Mouse (Mus musculus): Measurements from ENCODE around the gene Cntnap2.
A peak's percentile ranks its signal among the peaks of the same experiment; 100 is the strongest.
"Not testable (repeated sequence)": the region's sequence is repeated elsewhere in the genome, so short reads cannot be mapped to it uniquely, and the experiment has no call there.

The Cntnap2 gene

DNA sequence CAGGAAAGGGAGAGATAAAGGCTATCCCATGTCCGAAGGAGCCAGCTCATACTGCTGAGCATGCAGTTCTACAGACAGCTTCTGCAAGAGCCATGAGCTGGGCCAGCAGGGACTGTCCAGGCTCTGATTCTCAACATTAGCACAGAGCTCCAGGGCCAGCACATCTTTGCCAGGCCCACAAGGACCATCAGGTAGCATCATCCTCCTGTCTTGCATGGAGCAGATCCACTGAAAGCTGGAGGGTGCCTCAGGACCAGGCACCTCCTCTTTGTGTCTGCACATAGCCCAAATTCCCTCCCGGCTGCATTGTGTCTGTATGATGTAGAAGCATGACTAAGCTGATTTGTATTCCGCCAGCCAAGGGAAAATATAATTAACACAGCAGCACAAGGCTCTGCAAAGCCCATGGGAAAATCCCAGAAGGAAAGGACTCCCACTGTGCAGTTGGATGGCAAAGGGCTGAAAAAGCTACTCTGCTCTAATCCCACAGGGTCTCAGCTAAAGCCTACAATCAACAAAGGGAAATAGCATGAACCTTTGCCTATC, 2180.3 kb downstream of the Cntnap2 start:
- DNase-seq (ENCODE audit: low spot score in 2 of 2) = no peak

DNA sequence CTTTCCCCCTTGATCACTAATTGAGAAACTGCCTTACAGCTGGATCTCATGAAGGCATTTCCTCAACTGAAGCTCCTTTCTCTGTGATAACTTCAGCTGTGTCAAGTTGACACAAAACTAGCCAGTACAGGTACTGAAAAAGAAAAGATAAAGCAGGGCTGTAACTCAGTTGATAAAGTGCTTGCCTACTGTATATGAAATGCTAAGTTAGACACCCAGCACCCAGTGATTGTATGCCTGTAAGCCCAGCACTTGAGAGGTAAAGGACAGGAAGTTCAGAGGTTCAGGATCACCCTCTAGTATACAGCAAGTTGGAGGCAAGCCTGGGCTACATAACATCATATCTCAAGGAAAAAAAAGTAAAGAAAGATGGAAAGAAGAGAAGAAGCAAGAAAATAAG, 2182.2 kb downstream of the Cntnap2 start:
- DNase-seq (ENCODE audit: low spot score in 2 of 2) = no peak

GRCm38 (mm10) chr6:47243863-47244606, 2184.9 kb downstream of the Cntnap2 start:
- DNase-seq (ENCODE audit: low spot score in 2 of 2) = peak in 1 of 2 experiments; percentile 58

GRCm38 (mm10) chr6:47244642-47245041, 2185.5 kb downstream of the Cntnap2 start:
- no peak for DNase-seq (ENCODE audit: low spot score in 2 of 2)

DNA sequence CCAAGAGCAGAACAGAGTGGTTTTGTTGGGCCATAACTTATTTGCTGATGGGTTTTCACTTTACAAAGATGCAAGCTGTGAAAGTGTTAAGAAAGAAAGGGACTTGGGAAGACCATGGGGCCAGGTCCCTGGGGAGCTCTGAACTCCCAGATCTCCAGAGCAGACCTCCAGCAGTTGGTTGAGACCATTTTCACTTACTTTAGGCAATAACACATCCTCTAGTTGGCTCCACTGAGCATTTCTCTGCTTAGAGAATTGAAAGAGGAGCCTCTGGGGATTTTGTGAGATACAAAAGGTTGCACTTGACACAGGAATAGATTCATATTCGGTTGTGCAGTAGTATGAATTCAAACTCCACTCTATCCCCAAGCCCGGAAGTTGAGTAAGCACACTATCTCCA, 2196.1 kb downstream of the Cntnap2 start:
- DNase-seq (ENCODE audit: low spot score in 2 of 2) = no peak

- no peak for DNase-seq (ENCODE audit: low spot score in 2 of 2)
Measured at GRCm38 (mm10) chr6:47256227-47256887, 2197.2 kb downstream of the Cntnap2 start.

DNA sequence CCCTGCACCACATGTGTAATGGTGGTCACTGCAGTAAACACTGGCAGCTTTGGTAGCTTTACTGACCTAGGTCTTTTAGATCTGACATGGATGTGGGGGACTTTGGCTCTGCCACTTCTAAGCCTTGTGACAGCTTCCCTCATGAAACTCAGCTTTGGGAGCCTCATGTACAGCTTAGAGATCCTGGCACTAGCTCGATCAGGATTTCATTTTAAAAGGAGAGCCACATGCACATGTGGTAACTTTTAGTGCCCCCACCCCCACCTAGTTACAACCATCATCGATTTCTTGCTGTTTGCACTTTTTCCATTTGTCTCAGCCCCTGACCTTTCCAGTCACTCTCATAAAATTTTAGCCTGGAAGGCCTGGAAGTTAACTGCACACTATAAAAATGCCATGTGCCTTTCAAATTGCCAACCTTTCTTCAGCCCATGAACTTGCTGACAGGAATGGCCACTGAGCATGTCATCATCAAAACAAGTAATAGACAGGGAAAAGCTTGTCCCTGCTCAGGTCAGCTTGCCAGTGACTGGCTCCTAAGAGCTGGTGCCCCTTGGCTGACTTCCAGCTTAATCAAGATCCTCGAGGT, 2197.9 kb downstream of the Cntnap2 start:
- DNase-seq (ENCODE audit: low spot score in 2 of 2) = no peak

DNA sequence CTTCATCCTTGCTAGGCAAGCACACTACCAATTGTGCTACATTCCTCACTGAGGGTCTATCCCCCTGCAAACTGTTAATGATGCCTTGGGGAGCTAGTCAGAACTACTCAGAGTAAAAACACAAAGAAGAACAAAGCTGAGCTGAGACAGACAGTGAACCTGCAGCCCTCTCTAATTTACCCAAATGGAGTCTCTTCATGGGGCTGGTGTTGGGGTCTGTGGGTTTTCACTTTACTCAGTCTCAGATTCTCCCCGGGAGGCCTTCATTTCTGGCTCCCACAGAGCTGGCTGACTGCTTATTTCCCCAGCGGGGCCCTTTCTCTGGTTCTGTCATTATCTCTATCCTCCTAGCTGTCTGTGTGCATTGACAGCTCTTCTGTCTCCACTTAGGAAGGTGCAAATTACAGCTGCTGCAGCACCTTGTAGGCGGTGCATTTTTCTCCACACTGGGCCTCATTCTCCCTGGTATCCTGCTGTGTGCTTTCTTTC, 2200.5 kb downstream of the Cntnap2 start:
- DNase-seq (ENCODE audit: low spot score in 2 of 2) = no peak

GRCm38 (mm10) chr6:47267236-47267635, 2208.1 kb downstream of the Cntnap2 start:
- DNase-seq (ENCODE audit: low spot score in 2 of 2) = no peak

GRCm38 (mm10) chr6:47269455-47269854, 2210.3 kb downstream of the Cntnap2 start:
- DNase-seq (ENCODE audit: low spot score in 2 of 2) = no peak

GRCm38 (mm10) chr6:47271576-47271975, 2212.4 kb downstream of the Cntnap2 start:
- DNase-seq (ENCODE audit: low spot score in 2 of 2) = no peak

DNA sequence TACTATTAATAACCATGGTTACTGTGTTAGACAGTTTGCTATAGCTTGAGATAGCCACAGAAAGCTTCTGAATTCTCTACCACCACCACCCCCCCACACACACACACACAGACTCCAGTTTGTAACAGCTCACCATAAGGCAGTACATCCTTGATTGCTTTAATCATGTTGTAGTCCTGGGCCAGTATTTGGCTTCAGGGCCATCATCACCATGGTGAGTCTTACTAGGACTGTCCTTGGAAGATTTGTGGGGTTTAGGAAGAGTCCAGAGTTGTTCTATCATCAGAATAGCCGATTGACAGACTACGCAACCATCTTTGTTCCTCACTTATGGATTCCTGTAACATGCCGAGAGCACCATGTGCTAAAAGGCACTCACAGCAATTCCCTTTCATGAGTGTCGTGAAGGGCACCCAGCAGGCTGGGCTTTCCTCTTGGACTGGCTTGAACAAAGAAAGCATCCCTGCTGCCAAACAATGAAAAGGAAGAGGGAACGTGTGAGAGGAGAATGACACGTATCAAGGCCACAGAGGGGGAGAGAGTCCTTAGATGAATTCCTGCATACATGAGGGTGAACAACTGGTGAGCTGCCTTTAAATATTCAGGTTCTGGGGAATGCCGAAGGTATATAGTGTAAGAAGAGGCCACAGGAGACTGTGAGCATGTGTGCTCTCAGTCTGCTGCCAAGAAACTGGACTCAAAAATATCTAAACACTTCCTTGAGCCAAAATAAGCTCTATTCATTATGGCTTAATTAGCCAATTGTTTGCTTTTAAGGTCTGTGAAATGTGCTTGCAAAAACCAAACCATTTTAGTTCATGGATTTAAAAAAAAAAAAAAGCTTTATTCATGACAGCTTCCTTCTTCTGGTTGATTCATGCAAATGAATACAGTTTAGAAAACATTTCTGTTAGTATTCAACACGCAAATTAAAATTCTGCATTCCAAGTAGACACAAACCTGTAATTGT, 2213.7 kb downstream of the Cntnap2 start:
- DNase-seq (ENCODE audit: low spot score in 2 of 2) = no peak

DNA sequence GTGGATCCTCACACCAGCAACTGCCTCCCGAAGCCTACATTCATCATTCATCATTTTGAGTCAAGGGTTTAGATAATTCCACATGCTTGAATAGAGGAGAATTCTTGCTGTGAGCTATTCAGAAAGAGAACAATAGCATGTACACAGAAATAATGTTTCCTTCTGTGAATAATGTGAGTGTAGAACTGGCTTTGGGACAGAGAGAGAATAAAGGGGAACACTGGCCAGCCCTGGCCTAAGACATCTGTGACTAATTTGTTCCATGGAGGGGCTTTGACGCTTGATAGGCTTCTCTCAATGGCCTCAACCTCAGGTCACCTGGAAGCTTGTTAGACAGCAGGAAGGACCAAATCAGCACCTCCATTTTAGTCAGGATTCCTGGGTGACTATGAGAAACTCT, 2215.9 kb downstream of the Cntnap2 start:
- no peak for DNase-seq (ENCODE audit: low spot score in 2 of 2)

GRCm38 (mm10) chr6:47279183-47279582, 2220.0 kb downstream of the Cntnap2 start:
- DNase-seq (ENCODE audit: low spot score in 2 of 2) = no peak

DNA sequence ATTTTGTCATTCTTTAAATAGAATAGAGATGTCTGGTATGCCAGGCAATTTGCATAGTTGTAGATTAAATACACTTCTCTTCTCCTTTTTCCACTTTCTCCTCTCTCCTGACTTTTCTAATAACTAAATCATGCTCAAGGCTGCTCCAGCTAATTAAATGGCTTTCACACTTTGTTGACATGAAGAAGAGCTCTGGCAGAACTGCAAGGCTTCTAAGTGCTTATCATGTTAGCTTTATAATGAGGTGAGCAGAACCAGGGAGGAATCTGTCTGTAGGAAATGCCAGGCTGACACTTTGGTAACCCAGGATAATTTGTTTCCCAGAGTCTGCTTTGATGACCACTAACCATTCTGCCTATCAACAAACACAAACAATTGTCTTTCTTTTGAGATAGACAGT, 2222.4 kb downstream of the Cntnap2 start:
- DNase-seq (ENCODE audit: low spot score in 2 of 2) = no peak

- DNase-seq (ENCODE audit: low spot score in 2 of 2) = no peak
Measured at GRCm38 (mm10) chr6:47284794-47285193, 2225.6 kb downstream of the Cntnap2 start.

DNA sequence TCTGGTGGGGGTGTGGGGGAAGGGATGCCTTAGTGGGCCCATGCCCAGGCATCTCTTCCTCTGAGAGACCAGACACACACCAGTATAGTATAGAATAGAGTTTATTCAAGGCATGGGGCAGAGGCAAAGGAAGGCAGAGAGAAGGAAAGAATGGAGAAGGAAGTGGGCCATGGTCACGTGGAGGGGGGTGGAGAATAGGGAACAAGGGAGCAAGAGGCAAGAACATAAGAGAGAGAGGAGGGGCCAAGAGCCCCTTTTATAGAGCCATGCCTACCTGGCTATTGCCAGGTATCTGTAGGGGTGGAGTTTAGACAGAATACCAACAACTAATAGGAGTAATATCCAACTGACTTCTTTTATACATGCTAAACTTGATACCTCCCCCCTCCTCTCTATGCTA, 2226.6 kb downstream of the Cntnap2 start:
- DNase-seq (ENCODE audit: low spot score in 2 of 2) = no peak

DNA sequence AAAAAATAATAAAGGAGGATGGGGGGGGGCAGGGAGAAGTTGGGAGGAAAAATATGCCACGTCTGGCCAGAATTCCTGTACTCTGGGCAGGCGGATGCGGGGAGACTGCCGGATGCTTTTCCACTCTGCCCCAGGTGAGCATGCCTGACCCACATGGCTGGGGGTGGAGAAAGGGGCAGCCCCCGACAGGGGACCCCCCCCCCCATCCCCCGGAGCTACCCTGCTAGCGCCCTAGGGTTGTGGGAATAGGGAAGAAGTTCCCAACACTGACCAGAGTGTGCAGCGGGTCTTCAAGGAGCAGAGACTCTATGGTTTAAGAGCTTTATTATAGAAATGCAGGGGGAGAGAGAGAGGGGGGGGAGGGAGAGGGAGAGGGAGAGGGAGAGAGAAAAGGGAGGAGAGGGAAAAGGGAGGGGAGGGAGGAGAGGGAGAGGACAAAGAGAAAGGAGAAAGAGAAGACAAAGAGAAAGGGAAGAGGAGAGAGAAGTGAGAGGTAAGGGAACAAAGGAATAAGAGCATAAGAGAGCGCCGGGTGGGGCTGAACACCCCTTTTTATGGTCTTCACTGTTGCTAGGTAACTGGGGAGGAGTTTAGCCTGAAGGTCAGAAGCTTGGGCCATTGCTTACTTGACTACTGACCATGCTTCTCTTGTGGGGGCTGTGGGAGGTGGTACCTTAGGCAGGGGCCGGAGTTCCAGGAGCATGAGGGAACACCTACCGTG, 2227.2 kb downstream of the Cntnap2 start:
- not testable (repeated sequence) for DNase-seq (ENCODE audit: low spot score in 2 of 2)

DNA sequence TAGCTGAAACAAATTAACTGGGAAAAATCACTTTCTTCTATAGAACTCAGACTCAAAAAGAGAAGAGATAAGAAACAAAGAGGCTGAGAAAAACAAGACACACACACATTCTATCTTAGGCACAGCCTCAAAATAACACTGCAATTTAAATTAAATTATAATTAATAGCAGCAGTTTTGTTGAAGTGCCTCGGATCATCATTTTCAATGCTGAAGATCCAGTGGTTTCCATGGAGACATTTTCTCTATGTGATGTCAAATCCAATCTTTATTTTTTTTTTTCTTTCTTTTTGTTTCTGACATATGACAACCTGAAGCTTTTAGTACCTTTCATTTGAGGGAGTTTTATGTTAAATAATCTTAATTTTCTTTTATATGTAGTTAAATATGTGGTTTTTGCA, 2228.6 kb downstream of the Cntnap2 start:
- no peak for DNase-seq (ENCODE audit: low spot score in 2 of 2)

GRCm38 (mm10) chr6:47291973-47292372, 2232.8 kb downstream of the Cntnap2 start:
- no peak for DNase-seq (ENCODE audit: low spot score in 2 of 2)

GRCm38 (mm10) chr6:47292437-47292836, 2233.3 kb downstream of the Cntnap2 start:
- no peak for DNase-seq (ENCODE audit: low spot score in 2 of 2)
